Mouse (Mus musculus): ENCODE data around the gene Gucy2e. TPM values are rescaled to one million over a fixed set of nuclear protein-coding genes. Genes with fewer than 3 reads are reported as not detected.

The Gucy2e gene
- polyA plus RNA-seq, 1 experiment from 2014 or later = 0.08 TPM

DNA sequence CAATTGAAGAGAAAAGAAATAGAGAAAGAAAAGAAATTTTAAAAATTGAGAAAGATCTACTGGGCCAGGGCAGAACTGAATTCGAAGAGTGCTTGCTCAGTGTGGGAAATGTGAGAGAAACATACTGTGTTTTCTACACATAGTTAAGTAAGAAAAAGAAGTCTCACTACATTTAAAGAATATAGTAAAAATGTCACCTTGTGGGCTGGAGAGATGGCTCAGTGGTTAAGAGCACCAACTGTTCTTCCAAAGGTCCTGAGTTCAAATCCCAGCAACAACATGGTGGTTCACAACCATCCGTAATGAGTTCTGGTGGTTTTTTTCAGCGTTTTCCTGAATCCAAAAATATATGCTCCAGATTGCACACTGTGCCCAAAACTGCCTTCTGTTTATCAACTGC lies 58.3 kb downstream of the Gucy2e start:
- ATAC-seq (ENCODE audit: insufficient number of reproducible peaks, insufficient read depth, low FRiP score, low read depth) = no peak

DNA sequence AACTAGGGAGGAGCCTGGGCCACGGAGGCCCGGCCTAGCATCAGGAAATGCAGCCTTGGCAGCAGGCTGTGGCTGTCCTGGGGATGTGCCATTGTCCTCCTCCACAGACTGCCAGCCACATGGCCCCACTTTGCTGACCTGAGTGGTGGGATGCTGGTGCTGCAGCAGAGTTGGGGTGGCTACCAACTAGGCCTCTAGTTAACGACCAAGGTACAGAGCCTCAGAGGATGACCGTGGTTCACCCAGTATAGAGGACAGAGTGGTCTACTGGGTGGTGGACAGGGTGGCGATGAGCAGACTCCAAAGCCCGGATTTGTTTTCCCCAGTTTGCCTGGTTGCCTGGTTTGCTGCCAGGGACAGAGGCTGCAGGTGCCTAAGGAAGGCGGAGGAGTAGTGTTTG lies 62.1 kb downstream of the Gucy2e start:
- no peaks in the 10 kb centered on the region for H3K27me3 ChIP-seq (ENCODE audit: control insufficient read depth, insufficient read depth, low read length)
- no peak overlapping the region for H3K27ac ChIP-seq (replicated peaks in 1 of 2; ENCODE audit: control insufficient read depth in 1 of 2, insufficient read depth in 1 of 2, low read depth in 2 of 2, low read length in 2 of 2)
- H3K36me3 ChIP-seq (ENCODE audit: control insufficient read depth, insufficient read depth, low read length) = no peaks in the 10 kb centered on the region
- ATAC-seq (ENCODE audit: insufficient number of reproducible peaks, insufficient read depth, low FRiP score, low read depth) = no peak
- no peaks in the 10 kb centered on the region for H3K9me3 ChIP-seq (ENCODE audit: control insufficient read depth, low read length)
- peaks cover 4 to 6% of the 10 kb centered on the region in 2 experiments; a peak in 3 of 4 replicates for H3K4me1 ChIP-seq (ENCODE audit: control insufficient read depth in 2 of 2, insufficient read depth in 2 of 2, low read length in 2 of 2)
- H3K4me3 ChIP-seq (ENCODE audit: control insufficient read depth in 1 of 2, insufficient read depth in 1 of 2, low read depth in 1 of 2, low read length in 2 of 2) = no peak overlapping the region
- 64% methylated on average over 7 of the region's 7 CpGs for WGBS
- no peak overlapping the region for H3K4me2 ChIP-seq (ENCODE audit: low read length)
- H3K9ac ChIP-seq (ENCODE audit: low read length) = no peak overlapping the region

More for the DNA sequence above, 58.3 kb downstream of the Gucy2e start:
- no peak overlapping the region for H3K27ac ChIP-seq (replicated peaks in 1 of 2; ENCODE audit: control insufficient read depth in 1 of 2, insufficient read depth in 1 of 2, low read depth in 2 of 2, low read length in 2 of 2)
- no peak overlapping the region for H3K4me2 ChIP-seq (ENCODE audit: low read length)
- no peak overlapping the region for H3K9ac ChIP-seq (ENCODE audit: low read length)
- H3K36me3 ChIP-seq (ENCODE audit: control insufficient read depth, insufficient read depth, low read length) = no peaks in the 10 kb centered on the region
- no peaks in the 10 kb centered on the region for H3K9me3 ChIP-seq (ENCODE audit: control insufficient read depth, low read length)
- WGBS = 79% methylated on average over 3 of the region's 3 CpGs
- H3K27me3 ChIP-seq (ENCODE audit: control insufficient read depth, insufficient read depth, low read length) = no peaks in the 10 kb centered on the region
- H3K4me1 ChIP-seq (ENCODE audit: control insufficient read depth in 2 of 2, insufficient read depth in 2 of 2, low read length in 2 of 2) = peaks cover 4 to 6% of the 10 kb centered on the region in 2 experiments; a peak in 3 of 4 replicates
- no peak overlapping the region for H3K4me3 ChIP-seq (ENCODE audit: control insufficient read depth in 1 of 2, insufficient read depth in 1 of 2, low read depth in 1 of 2, low read length in 2 of 2)

DNA sequence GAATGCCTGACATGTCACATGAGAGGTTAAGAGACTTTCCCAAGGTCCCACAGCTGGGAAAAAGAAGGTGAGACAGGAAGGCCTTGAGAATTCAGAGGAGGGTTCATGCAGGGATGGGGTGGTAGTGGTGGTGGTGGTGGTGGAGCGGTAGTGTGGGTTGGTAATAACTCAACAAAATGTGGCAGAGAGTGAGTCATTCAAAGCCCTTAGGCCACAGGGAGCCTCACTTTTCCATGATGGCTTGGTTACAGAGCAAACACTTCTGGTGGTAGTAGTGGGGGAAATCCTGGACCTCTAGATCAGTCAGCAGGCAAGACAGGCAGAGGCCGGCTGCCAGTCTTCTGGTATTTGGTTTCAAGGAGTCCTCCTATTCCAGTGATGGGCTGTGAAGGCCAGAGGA lies 64.2 kb downstream of the Gucy2e start:
- no peak for ATAC-seq (ENCODE audit: insufficient number of reproducible peaks, insufficient read depth, low FRiP score, low read depth)
- Histone ChIP-seq H3K4me1 (ENCODE audit: control insufficient read depth in 2 of 2, insufficient read depth in 2 of 2, low read length in 2 of 2) (peaks cover 0 to 2% of the 10 kb centered on the region in 2 experiments; a peak in 1 of 4 replicates), H3K27ac (replicated peaks in 1 of 2; ENCODE audit: control insufficient read depth in 1 of 2, insufficient read depth in 1 of 2, low read depth in 2 of 2, low read length in 2 of 2) (no peak overlapping the region), H3K9ac (ENCODE audit: low read length) (no peak overlapping the region), H3K36me3 (ENCODE audit: control insufficient read depth, insufficient read depth, low read length) (no peaks in the 10 kb centered on the region), H3K9me3 (ENCODE audit: control insufficient read depth, low read length) (no peaks in the 10 kb centered on the region), H3K4me3 (ENCODE audit: control insufficient read depth in 1 of 2, insufficient read depth in 1 of 2, low read depth in 1 of 2, low read length in 2 of 2) (no peak overlapping the region), H3K27me3 (ENCODE audit: control insufficient read depth, insufficient read depth, low read length) (no peaks in the 10 kb centered on the region), H3K4me2 (ENCODE audit: low read length) (no peak overlapping the region)
- WGBS = 80% methylated on average over 2 of the region's 2 CpGs

DNA sequence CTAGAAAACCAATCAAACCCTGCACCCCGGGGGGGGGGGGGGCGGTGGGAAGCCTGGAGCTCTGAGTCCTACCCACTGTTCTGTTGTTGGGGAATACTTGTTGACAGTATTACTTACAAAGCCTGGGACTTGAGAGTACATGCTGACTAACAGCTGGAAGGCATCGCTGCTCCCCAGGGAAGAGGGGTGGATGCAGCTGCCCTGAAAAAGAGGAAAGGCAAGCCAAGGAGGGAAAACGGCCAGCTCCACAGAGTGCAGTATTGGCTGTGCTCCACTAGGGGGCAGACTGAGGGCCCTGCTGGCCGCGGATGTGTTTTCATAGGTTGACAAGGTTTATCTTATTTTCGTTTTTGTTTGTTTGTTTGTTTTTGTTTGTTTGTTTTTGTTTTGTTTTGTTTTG lies 65.2 kb downstream of the Gucy2e start:
- WGBS = 34% methylated on average over 7 of the region's 7 CpGs

DNA sequence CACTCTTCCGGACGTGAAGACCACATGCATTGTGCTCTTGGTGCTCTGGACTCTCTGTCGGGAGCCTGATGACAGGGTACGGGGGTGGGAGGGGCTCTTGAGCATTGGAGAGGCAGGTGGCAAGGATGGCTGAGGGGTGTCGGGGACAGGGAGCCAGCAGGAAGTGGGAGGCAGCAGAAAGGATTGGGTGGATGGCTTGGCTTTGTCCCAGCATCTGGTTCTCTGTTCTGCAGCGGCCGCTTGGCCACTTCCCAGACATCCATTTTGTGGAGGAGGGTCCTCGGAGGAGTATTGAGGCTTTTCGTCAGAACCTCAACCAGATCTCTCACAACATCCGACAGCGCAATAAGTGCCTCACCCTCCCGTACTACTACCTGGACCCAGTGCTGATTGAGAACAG lies 67.5 kb downstream of the Gucy2e start:
- WGBS = 77% methylated on average over 12 of the region's 12 CpGs
- Histone ChIP-seq H3K9me3 (ENCODE audit: control insufficient read depth, low read length) (no peaks in the 10 kb centered on the region), H3K4me1 (ENCODE audit: control insufficient read depth in 2 of 2, insufficient read depth in 2 of 2, low read length in 2 of 2) (no peaks in the 10 kb centered on the region), H3K9ac (ENCODE audit: low read length) (no peak overlapping the region), H3K36me3 (ENCODE audit: control insufficient read depth, insufficient read depth, low read length) (no peaks in the 10 kb centered on the region), H3K27ac (replicated peaks in 1 of 2; ENCODE audit: control insufficient read depth in 1 of 2, insufficient read depth in 1 of 2, low read depth in 2 of 2, low read length in 2 of 2) (no peak overlapping the region), H3K27me3 (ENCODE audit: control insufficient read depth, insufficient read depth, low read length) (peaks cover 18% of the 10 kb centered on the region), H3K4me2 (ENCODE audit: low read length) (no peak overlapping the region), H3K4me3 (ENCODE audit: control insufficient read depth in 1 of 2, insufficient read depth in 1 of 2, low read depth in 1 of 2, low read length in 2 of 2) (no peak overlapping the region)
- no peak for ATAC-seq (ENCODE audit: insufficient number of reproducible peaks, insufficient read depth, low FRiP score, low read depth)

More for the DNA sequence above, 65.2 kb downstream of the Gucy2e start:
- Histone ChIP-seq H3K27me3 (ENCODE audit: control insufficient read depth, insufficient read depth, low read length) (no peaks in the 10 kb centered on the region; the same call in none of the 2 replicates), H3K4me3 (ENCODE audit: control insufficient read depth in 1 of 2, insufficient read depth in 1 of 2, low read depth in 1 of 2, low read length in 2 of 2) (no peak overlapping the region), H3K4me1 (ENCODE audit: control insufficient read depth in 2 of 2, insufficient read depth in 2 of 2, low read length in 2 of 2) (peaks cover 0 to 2% of the 10 kb centered on the region in 2 experiments; a peak in 1 of 4 replicates), H3K9me3 (ENCODE audit: control insufficient read depth, low read length) (no peaks in the 10 kb centered on the region), H3K27ac (replicated peaks in 1 of 2; ENCODE audit: control insufficient read depth in 1 of 2, insufficient read depth in 1 of 2, low read depth in 2 of 2, low read length in 2 of 2) (no peak overlapping the region), H3K9ac (ENCODE audit: low read length) (no peak overlapping the region), H3K4me2 (ENCODE audit: low read length) (no peak overlapping the region), H3K36me3 (ENCODE audit: control insufficient read depth, insufficient read depth, low read length) (no peaks in the 10 kb centered on the region)
- ATAC-seq (ENCODE audit: insufficient number of reproducible peaks, insufficient read depth, low FRiP score, low read depth) = no peak

Other genes with a start within 250 kb of the Gucy2e start
- gene Pfas, start 228.6 kb downstream of the Gucy2e start, polyA plus RNA-seq (2014; fragmentation: Nextera tagmentation; extraction: Ambion mirVana) = 14.3 and 16.5 TPM in 2 replicates
- gene Ctc1, start 221.1 kb downstream of the Gucy2e start, polyA plus RNA-seq (2014; fragmentation: Nextera tagmentation; extraction: Ambion mirVana) = 38.8 and 43.8 TPM in 2 replicates
- 61.7 and 64.8 TPM in 2 replicates for gene Aurkb, start 191.4 kb downstream of the Gucy2e start, polyA plus RNA-seq (2014; fragmentation: Nextera tagmentation; extraction: Ambion mirVana)
- gene Borcs6, start 177.3 kb downstream of the Gucy2e start, polyA plus RNA-seq (2014; fragmentation: Nextera tagmentation; extraction: Ambion mirVana) = 13.0 and 14.1 TPM in 2 replicates
- 33.5 and 34.4 TPM in 2 replicates for gene Tmem107, start 166.2 kb downstream of the Gucy2e start, polyA plus RNA-seq (2014; fragmentation: Nextera tagmentation; extraction: Ambion mirVana)
- gene Vamp2, start 148.5 kb downstream of the Gucy2e start, polyA plus RNA-seq (2014; fragmentation: Nextera tagmentation; extraction: Ambion mirVana) = 81.5 and 93.9 TPM in 2 replicates
- gene Per1, start 141.8 kb downstream of the Gucy2e start, polyA plus RNA-seq (2014; fragmentation: Nextera tagmentation; extraction: Ambion mirVana) = 16.0 and 17.8 TPM in 2 replicates
- 0.43 and 0.47 TPM in 2 replicates for gene Hes7, start 116.6 kb downstream of the Gucy2e start, polyA plus RNA-seq (2014; fragmentation: Nextera tagmentation; extraction: Ambion mirVana)
- 0.28 and 1.2 TPM in 2 replicates for gene 9130213A22Rik, start 114.4 kb downstream of the Gucy2e start, polyA plus RNA-seq (2014; fragmentation: Nextera tagmentation; extraction: Ambion mirVana)
- gene Aloxe3, start 111.1 kb downstream of the Gucy2e start, polyA plus RNA-seq (2014; fragmentation: Nextera tagmentation; extraction: Ambion mirVana) = 0.09 and 0.15 TPM in 2 replicates
- not detected in 2 replicates for gene Alox12b, start 80.0 kb downstream of the Gucy2e start, polyA plus RNA-seq (2014; fragmentation: Nextera tagmentation; extraction: Ambion mirVana)
- gene Alox8, start 39.2 kb downstream of the Gucy2e start, polyA plus RNA-seq (2014; fragmentation: Nextera tagmentation; extraction: Ambion mirVana) = 1.3 and 2.7 TPM in 2 replicates
- gene Cntrob, start 86.7 kb upstream of the Gucy2e start, polyA plus RNA-seq (2014; fragmentation: Nextera tagmentation; extraction: Ambion mirVana) = 8.6 and 8.9 TPM in 2 replicates
- 181 and 195 TPM in 2 replicates for gene Trappc1, start 86.9 kb upstream of the Gucy2e start, polyA plus RNA-seq (2014; fragmentation: Nextera tagmentation; extraction: Ambion mirVana)
- 0.62 and 0.84 TPM in 2 replicates for gene Kcnab3, start 89.2 kb upstream of the Gucy2e start, polyA plus RNA-seq (2014; fragmentation: Nextera tagmentation; extraction: Ambion mirVana)
- gene Rnf227, start 103.4 kb upstream of the Gucy2e start, polyA plus RNA-seq (2014; fragmentation: Nextera tagmentation; extraction: Ambion mirVana) = 6.6 and 7.3 TPM in 2 replicates
- 16.5 TPM in 2 replicates for gene Chd3, start 132.4 kb upstream of the Gucy2e start, polyA plus RNA-seq (2014; fragmentation: Nextera tagmentation; extraction: Ambion mirVana)
- 158 and 174 TPM in 2 replicates for gene Naa38, start 158.5 kb upstream of the Gucy2e start, polyA plus RNA-seq (2014; fragmentation: Nextera tagmentation; extraction: Ambion mirVana)
- 19.9 and 22.1 TPM in 2 replicates for gene Cyb5d1, start 158.6 kb upstream of the Gucy2e start, polyA plus RNA-seq (2014; fragmentation: Nextera tagmentation; extraction: Ambion mirVana)
- 43.1 and 46.7 TPM in 2 replicates for gene Tmem88, start 161.2 kb upstream of the Gucy2e start, polyA plus RNA-seq (2014; fragmentation: Nextera tagmentation; extraction: Ambion mirVana)
- 18.0 and 22.0 TPM in 2 replicates for gene Kdm6b, start 176.6 kb upstream of the Gucy2e start, polyA plus RNA-seq (2014; fragmentation: Nextera tagmentation; extraction: Ambion mirVana)